Mouse (Mus musculus): ENCODE measurements around the gene Prcp.
A peak's percentile ranks its signal among the peaks of the same experiment; 100 is the strongest.
"Not testable (repeated sequence)": the region's sequence is repeated elsewhere in the genome, so short reads cannot be mapped to it uniquely, and the experiment has no call there.

Gene Prcp

DNA sequence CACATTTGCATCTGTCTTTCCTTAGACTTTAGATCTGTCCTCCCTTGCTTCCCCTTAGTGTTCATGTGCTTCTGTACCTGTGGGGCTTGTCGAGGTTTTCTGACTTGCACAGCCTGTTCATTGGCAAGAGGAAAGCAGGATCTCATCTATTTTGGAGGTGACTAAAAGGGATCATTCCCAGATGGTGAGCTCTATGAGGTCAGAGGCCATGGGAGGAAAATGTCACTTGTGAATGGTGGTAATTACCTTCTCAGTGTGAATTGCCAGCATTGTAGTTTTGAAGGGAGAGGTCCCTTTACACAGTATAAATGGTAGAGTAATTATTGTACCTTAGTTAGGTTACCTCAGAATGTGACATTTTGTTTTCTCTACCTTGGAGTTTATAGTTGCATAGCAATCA, 15.9 kb downstream of the Prcp start:
- no peak for DNase-seq (ENCODE audit: low spot score in 2 of 2)

- no peak for DNase-seq (ENCODE audit: low spot score in 2 of 2)
These were observed 16.5 kb downstream of the Prcp start for GRCm38 (mm10) chr7:92890618-92891230.

DNA sequence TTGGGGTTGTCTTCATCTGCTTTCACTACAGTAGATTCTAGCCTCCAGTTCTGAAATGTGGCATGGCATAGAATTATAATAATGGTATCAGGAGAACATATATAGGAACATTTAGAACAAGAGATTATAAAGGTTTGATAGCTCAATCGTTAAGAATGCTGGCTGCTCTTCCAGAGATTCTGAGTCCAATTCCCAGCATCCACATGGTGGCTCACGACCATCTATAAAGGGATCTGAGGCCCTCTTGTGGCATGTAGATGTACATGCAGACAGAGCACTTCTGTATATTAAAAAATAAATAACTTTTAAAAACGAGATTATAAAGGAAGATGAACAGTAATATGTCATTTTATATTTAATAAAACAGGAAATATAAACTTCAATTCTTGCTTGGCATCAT, 19.2 kb downstream of the Prcp start:
- no peak for DNase-seq (ENCODE audit: low spot score in 2 of 2)

GRCm38 (mm10) chr7:92896036-92896435, 21.8 kb downstream of the Prcp start:
- DNase-seq (ENCODE audit: low spot score in 2 of 2), result no peak

- DNase-seq (ENCODE audit: low spot score in 2 of 2), result no peak
These were observed 22.8 kb downstream of the Prcp start for GRCm38 (mm10) chr7:92897021-92897420.

DNA sequence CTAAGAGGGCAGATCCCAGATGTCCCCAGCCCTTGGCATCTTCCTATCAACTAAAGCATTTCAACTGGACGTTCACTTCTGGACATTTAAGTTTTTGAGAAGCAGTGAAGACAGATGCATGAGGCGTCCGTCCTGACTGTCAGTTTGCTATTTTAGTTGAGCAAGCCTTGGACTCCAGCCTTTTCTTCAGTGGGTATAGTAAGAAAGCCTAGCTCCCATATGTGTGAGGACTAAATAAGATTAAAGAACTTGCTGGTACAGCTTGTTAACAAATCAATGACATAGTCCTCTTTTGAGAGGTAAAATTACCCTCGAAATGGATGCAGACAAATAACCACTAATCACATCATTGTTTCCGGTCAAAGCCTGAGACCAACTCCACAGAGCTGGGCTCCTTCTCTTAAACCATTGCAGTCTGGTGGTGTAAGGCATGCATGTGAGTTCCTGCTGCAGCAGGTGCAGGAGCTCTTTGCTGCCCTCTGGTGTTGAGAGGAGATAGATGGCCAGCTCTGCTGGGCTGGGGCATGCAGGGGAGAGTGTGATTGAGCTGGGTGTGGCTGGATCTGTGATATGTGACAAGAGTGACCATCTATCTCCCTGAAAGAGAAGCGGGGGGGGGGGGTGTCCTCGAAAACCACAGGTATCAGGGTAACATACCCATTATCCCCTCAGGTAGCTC, 29.2 kb downstream of the Prcp start:
- DNase-seq (ENCODE audit: low spot score in 2 of 2), result peak; percentile 42 to 64

DNA sequence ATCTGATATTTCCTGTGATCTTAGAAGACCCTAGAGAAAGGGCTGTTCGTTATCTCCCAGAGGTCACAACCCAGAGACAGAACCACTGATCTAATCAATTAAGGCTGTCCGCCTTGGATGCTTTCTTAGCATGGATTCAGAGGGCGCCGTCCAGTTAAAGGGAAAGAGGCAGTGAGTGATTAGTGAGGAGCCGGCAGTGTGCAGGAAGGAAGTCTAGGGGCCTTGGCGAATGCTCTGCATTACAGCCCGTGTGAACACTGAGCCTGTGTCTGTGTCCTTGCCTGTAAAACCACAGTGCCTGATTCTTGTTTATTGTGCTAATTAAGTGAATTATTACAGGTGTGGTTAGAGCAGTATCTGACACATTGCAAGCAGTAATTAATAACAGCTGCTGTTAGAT, 30.0 kb downstream of the Prcp start:
- not testable (repeated sequence) for DNase-seq (ENCODE audit: low spot score in 2 of 2)

DNA sequence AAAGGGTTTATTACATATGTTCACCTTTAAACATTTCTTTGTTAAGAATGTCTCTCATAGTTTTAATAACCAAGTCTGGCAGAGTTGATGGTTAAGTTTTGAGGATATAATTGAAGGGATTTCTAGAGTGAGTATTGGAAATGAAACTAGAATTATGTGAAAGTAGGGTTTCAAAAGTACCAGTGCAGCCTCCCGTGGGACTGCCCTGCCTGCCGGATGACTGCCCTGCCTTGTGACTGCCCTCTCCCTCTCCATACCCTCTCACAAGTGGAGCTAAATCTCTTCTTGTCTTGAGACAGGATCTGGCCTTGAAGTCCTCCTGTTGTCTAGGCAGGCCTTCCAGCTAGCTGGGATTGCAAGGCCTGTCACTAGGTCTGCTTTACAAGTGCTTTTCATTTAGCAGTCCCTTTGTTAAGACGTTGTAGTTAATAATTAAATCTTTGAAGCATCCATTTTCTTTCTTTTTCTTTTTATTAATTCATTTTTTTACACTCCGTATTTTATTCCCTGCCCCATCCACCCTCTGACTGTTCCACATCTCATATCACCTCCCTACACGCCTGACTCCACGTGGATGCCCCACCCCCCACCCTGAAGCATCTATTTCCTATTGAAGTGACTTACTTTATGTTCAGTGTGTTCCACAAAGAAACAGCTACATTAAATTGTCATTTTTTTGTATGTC, 46.0 kb downstream of the Prcp start:
- no peak for DNase-seq (ENCODE audit: low spot score in 2 of 2)

- DNase-seq (ENCODE audit: low spot score in 2 of 2), result no peak
These were observed 46.5 kb downstream of the Prcp start for GRCm38 (mm10) chr7:92920857-92921172.

DNA sequence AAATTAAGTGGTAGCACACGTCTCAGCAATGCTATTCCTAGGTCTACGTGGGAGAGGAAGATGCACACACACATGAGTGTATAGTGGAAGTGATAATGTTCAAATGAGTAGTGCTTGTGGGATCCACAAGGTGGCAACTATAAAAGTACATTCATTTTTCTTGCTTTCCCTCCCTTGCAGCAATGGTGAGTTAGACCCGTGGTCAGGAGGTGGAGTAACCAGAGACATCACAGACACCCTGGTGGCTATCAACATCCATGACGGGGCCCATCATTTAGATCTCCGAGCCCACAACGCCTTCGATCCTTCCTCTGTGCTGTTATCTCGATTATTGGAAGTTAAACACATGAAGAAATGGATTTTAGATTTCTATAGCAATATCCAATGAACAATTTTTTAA, 58.5 kb downstream of the Prcp start:
- DNase-seq (ENCODE audit: low spot score in 2 of 2), result no peak

DNA sequence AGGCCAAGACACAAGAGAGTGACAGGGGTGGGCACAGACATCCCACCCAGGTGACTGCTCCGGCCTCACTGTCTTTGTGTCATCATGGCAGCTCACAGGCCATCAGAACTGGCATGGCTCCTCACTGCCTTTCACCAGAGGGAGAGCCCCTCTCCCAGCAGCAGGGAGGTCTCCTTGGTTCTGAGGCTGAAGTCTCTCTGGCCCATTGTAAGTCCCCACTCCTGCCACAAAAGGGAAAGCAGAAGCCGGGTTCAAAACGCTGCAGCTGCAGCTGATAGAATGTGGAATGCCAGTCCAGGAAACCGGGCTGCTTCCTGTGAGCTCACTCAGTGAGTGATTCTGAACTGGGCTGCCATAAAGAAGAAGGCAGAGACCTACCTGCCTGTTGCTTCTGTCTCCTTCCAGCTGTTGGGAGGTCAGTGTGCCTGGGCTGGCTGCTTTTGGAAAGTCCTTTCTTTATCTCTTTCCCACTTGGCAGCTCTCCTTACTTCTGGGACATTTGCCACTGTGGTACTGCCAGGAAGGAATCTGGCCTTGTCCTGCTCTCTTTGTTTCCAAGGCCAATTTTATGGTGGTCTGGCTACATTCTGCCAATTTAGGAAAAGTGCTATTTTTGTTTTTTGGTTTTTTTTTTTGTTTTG, 59.2 kb downstream of the Prcp start:
- not testable (repeated sequence) for DNase-seq (ENCODE audit: low spot score in 2 of 2)

DNA sequence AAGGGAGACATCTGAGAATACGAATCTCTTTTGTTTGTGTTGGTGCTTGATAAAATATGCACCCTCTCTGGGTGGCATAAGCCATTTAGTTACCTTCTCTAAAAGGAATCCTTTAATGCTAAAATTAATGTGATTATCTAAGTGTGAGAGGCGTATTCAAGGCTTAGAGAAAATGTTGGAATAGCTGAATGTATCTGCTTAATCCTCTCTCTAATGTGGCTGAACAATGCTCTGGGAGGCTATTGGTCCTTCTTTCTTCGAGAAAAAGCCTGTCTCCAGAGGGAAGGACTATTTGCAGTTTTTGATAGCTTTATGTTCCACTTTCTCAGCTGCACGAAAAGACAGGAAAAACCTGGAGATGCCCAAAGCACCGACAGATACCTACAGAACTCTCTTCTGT, 62.5 kb downstream of the Prcp start:
- no peak for DNase-seq (ENCODE audit: low spot score in 2 of 2)

DNA sequence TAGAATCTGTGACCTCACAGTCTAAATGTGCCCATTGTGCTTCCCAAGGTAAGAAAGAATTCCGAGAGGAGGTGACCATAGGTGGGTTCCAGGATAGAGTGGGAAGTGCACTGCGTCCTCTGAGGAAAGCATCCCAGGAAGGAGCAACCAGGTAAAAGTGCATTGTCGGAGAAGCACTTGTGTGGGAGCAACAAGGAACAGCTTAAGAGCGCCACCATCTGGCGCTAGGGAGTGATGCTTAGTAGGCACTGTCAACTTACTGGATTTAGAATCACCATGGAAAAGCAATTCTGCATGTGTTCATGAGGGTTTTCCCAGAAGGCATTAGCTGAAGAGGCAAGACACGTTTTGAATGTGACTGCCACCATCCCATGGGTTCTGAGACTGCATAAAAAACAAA, 63.7 kb downstream of the Prcp start:
- DNase-seq (ENCODE audit: low spot score in 2 of 2), result no peak

DNA sequence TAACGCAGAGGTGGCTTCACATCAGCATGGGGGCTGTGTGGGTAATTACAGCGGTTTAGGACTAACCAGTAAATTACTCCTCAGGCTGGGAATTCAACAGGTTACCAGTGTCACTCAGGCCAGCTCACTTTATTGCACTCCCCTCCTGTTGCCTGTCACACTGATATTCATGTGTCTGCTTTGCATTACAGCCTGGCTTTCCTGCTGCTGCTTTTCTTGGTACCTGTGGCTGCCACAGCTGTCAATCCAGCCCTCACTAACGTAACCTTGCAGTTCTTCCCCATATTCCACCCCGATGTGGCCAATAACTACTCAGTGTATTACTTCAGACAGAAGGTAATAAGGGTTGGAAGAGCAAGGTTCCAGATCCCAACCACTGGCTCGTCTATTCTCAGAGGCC, 65.5 kb downstream of the Prcp start:
- no peak for DNase-seq (ENCODE audit: low spot score in 2 of 2)

DNA sequence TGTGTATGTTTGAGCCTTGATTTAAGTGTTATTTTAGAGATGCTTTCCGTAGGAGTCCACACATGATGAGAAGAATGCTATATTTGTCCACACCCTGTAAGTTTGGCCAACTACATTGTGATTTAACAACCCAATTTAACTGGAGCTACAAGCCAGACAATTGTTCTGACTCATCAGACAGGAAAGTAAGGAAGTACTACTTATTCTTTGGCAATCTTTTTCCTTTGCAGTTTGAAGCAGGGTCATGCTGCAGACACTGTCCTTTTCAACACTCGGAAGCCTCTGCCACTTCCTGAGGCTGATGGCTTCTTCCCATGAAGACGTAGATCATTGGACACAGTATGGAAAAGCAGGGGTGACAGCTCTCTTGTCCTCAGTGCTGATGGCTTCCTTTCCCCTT, 76.5 kb downstream of the Prcp start:
- no peak for DNase-seq (ENCODE audit: low spot score in 2 of 2)

DNA sequence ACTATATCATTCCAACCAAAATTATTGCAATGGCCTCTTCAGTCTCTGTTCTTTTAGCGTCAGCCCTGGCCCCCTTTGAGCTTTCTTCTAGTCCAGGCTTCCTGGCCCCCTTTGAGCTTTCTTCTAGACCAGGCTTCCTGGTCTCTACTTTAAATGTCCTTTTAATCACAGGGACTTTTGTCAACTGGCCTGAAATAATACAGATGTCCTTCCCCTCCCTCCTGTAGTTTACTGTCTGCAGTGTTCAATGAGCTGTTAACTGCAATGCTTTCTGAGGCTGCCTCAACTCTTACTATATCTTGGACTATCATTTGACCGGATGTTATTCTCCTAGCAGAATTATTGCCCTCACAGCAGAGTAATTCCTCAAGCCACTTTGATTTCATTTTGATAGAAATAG, 77.9 kb downstream of the Prcp start:
- DNase-seq (ENCODE audit: low spot score in 2 of 2), result no peak

- DNase-seq (ENCODE audit: low spot score in 2 of 2), result no peak
These were observed 85.5 kb downstream of the Prcp start for GRCm38 (mm10) chr7:92959758-92960157.

- DNase-seq (ENCODE audit: low spot score in 2 of 2), result no peak
These were observed 87.6 kb downstream of the Prcp start for GRCm38 (mm10) chr7:92961876-92962275.

- DNase-seq (ENCODE audit: low spot score in 2 of 2), result no peak
These were observed 90.7 kb downstream of the Prcp start for GRCm38 (mm10) chr7:92964754-92965501.

GRCm38 (mm10) chr7:92967381-92968127, 93.3 kb downstream of the Prcp start:
- DNase-seq (ENCODE audit: low spot score in 2 of 2), result no peak

GRCm38 (mm10) chr7:92977429-92977828, 103.2 kb downstream of the Prcp start:
- no peak for DNase-seq (ENCODE audit: low spot score in 2 of 2)

All from spleen, postnatal 14 days (tissue).